Mouse (Mus musculus) liver, adult 2 months (tissue): Measurements from ENCODE around the gene Rpsa.

Experiments
- CTCF ChIP-seq: fragments of 200-500 bp; IDR thresholded peaks from 2 replicates; pipeline ENCODE4 v1.5.1; 2011; ENCODE audit warnings: low read depth, low read length, control low read depth
- POLR2A ChIP-seq: fragments of 200-500 bp; IDR thresholded peaks from 2 replicates; pipeline ENCODE4 v1.6.1; 2011; ENCODE audit warnings: low read length, control low read depth; ENCODE audit not compliant: insufficient read depth; ENCODE audit errors: extremely low read depth

DNA sequence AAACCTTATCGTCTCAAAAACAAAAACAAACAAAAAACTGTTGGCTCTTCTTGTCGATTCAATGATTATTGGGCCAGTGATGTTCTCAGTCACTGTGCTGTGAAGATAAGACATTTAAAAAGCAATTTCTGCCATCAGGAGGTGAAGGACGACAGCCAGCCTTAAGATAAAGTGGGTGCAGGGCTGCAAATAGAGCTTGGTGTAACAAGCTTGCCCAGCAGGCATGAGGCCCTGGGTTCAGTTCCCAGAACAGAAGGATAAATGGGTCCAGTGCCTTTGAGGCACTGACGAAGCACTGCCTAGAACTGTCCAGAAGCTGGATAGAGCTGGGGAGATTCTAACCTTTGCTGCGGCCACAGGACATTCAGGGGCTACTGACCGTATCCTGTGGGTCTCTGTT, 15.0 kb upstream of the Rpsa start:
- TF ChIP-seq CTCF (no peak), POLR2A (no peak)
